Mouse (Mus musculus) hindbrain, embryonic 10.5 days (tissue): Measurements from ENCODE around the gene Fmo1. TPM values are rescaled to one million over a fixed set of nuclear protein-coding genes. Genes with fewer than 3 reads are reported as not detected.

Source experiments
- DNase-seq: peaks from one replicate; pipeline ENCODE4 v3.0.0-alpha.2; 2017; ENCODE audit warnings: low spot score
- H3K27ac ChIP-seq: fragments of 300-500 bp; sonication (generic); 2 replicates; pipeline ENCODE4 v1.5.1; 2016; ENCODE audit warnings: mild to moderate bottlenecking, moderate library complexity
- H3K27me3 ChIP-seq: fragments of 300-500 bp; sonication (generic); 2 replicates; pipeline ENCODE4 v1.6.1; 2016; ENCODE audit warnings: mild to moderate bottlenecking; ENCODE audit not compliant: poor library complexity, insufficient read depth, severe bottlenecking
- H3K36me3 ChIP-seq: fragments of 300-500 bp; sonication (generic); 2 replicates; pipeline ENCODE4 v1.6.1; 2016; ENCODE audit warnings: mild to moderate bottlenecking, moderate library complexity
- H3K4me1 ChIP-seq: fragments of 300-500 bp; sonication (generic); replicated peaks from 2 replicates; pipeline ENCODE4 v1.6.1; 2016; ENCODE audit warnings: mild to moderate bottlenecking
- H3K4me3 ChIP-seq: fragments of 300-500 bp; sonication (generic); 2 replicates; pipeline ENCODE4 v1.5.1; 2016; ENCODE audit warnings: mild to moderate bottlenecking, moderate library complexity
- H3K9me3 ChIP-seq: fragments of 300-500 bp; sonication (generic); 2 replicates; pipeline ENCODE4 v1.6.1; 2016; ENCODE audit warnings: mild to moderate bottlenecking, moderate library complexity
- WGBS: fragments of 180-500 bp; shearing (Covaris S2); methylation state at CpG from one replicate; pipeline ENCODE4 v1.1.7; 2016; 5-methylcytosine and 5-hydroxymethylcytosine counted together
- polyA plus RNA-seq: library from polyadenylated mRNA; unstranded; fragments of >200 nt; fragmentation: Nextera tagmentation; extraction: Ambion mirVana; gene quantifications from 2 replicates; pipeline ENCODE4 v1.2.1, GENCODE M21; 2016

Gene Fmo1
- 11.3 and 11.6 TPM in 2 replicates for polyA plus RNA-seq

DNA sequence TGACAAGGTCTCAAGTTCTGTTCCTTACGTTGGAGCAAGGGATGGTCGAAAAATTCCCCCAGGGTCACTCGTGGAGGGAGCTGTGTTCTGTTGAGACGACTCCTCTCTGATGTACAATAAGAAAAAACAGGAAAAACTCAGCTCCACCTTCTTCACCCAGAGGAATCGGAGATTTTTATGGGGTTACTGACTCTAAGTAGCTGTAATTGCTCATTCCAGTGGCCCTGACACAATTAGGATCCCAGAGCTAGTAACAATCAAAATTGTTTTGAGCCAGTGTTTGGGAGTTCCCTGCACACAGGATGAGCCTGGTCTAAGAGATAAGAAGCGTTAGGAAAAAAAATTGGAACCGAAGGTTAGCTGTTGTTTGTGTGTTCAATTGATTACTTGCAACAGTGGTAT is at the start of gene Fmo1:
Gene Fmo1 (minus strand): TSS at position 331 of the 402 bp plus-strand sequence.
- Histone ChIP-seq H3K4me1 (peaks cover 11% of the 10 kb centered on the region), H3K9me3 (no peaks in the 10 kb centered on the region), H3K27ac (no peak within 1 kb of the TSS), H3K36me3 (no peaks in the 10 kb centered on the region), H3K27me3 (no peaks in the 10 kb centered on the region), H3K4me3 (no peak within 1 kb of the TSS)
- no peak for DNase-seq
- WGBS = 74% methylated on average over 7 of the region's 7 CpGs

DNA sequence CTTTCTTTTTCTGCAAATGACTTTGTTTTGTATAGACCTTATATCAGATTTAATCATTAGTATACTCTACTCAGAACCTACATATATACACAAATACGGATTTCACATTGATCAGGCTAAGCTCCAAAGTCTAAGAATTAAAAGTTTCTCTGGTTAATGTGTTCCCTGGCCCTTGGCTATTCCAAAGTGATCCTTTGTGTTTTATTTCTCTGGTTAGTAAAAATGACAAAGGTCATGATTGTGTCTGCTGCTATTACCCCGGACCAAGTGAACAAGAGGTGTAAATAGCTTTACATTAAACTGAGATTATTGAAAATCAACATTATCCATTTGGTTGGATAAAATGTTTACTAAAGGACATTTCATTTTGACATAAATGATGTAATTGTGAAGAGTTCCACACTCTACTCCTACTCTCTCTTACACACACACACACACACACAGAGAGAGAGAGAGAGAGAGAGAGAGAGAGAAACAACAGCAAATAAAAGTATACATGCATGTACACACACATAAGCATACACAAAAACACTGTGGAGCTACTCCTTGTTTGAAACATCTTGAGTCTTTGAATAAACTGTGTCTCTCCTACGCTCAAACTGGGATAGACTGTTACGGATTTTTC is 48.6 kb upstream of the Fmo1 start:
- 93% methylated on average over 4 of the region's 4 CpGs for WGBS
- H3K36me3 ChIP-seq = no peaks in the 10 kb centered on the region
- H3K4me3 ChIP-seq = no peak overlapping the region
- no peaks in the 10 kb centered on the region for H3K27me3 ChIP-seq
- no peaks in the 10 kb centered on the region for H3K4me1 ChIP-seq
- no peak for DNase-seq
- no peak overlapping the region for H3K27ac ChIP-seq
- no peaks in the 10 kb centered on the region for H3K9me3 ChIP-seq

DNA sequence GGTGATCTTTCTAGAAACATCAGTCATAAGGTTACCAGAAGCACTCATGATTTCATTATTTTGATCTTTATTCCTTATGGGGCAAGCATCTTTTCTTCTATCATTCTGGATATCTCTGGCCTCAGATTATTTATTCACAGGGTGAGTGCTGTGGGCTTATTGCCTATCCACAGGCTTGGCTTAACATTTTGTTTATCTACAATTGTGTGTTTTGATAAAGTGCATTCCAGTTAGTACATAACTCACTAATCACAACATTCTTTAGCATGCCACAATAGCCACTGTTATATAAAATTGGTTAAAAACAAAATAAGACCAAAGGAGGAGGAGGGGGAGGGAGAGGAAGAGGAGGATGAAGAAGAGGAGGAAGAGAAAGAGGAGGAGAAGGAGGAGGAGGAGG is 45.7 kb upstream of the Fmo1 start:
- H3K9me3 ChIP-seq = no peaks in the 10 kb centered on the region
- H3K27me3 ChIP-seq = no peaks in the 10 kb centered on the region
- H3K36me3 ChIP-seq = no peaks in the 10 kb centered on the region
- no peaks in the 10 kb centered on the region for H3K4me1 ChIP-seq
- no peak overlapping the region for H3K27ac ChIP-seq
- no peak for DNase-seq
- no peak overlapping the region for H3K4me3 ChIP-seq

DNA sequence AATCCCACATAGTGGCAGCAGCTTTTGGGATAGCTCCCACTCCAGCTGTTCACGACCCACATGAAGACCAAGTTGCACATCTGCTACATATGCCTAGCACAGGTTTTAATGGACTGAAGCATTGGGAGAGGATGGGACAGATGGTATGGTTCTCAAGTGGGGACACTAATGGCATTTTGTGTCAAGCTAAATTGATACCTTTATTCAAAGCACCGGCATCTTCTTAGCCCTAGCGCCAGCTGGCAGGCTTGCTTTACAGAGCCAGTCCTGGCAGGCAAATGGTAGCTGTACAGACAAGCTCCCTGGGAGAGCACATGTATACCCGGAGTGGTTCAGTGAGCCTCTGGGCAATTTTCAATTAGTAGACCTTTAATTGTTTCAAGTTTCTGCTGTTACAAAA is 35.5 kb upstream of the Fmo1 start:
- DNase-seq = no peak
- Histone ChIP-seq H3K27me3 (no peaks in the 10 kb centered on the region), H3K4me1 (no peaks in the 10 kb centered on the region), H3K36me3 (no peaks in the 10 kb centered on the region), H3K27ac (no peak overlapping the region), H3K9me3 (no peaks in the 10 kb centered on the region), H3K4me3 (no peak overlapping the region)
- WGBS = 81% methylated on average over 4 of the region's 4 CpGs

DNA sequence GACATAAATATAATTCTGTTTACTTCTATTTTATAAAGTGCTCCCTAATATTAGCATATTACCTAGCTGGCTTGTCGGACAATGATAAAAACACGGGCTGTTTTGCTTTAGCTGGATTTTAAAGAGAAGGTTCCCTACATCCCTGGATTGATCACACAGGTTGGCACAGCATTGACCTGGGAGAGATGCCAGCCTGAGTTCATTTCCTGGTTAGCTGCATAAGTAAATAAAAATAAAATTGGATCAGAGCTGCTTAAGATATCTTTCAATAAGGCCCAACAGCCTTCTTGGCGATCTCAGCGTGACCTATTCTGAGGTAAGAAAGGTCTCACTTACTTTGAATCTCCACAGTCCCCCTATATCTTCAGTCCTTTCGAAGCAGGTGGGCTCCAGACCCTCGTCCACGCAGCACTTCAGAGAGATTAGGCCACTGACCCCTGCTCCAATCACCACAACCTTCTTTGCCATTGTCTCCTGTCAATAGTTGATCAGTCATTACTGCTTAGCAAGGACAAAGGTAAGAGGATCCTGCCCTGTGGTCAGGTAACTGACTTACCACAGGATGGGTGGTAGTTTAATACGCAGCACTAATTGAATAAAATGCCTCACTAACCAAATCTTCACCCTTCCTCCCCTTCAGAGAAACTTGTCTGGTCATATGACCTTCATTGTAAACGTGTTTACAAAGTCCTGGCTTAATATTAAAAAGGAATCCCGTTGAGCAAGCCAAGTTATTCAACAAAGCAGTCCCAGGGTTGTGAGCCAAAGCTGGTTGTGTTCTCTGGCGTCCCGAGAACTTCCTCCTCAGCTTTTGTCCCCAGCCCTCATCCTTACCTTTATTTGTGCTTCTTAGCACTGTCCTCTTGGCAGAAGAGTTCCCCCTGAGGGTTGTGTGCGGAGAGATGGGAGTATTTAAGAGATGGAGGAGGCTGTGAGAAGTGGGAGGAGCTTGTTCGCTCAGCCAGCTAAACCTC is 31.7 kb upstream of the Fmo1 start, which contains the start of gene Fmo2:
Gene Fmo2 (minus strand): TSS at position 889 of the 974 bp plus-strand sequence.
- Histone ChIP-seq H3K9me3 (no peaks in the 10 kb centered on the region), H3K36me3 (no peaks in the 10 kb centered on the region), H3K27me3 (no peaks in the 10 kb centered on the region), H3K4me1 (no peaks in the 10 kb centered on the region), H3K4me3 (no peak within 1 kb of the TSS), H3K27ac (no peak within 1 kb of the TSS)
- no peak for DNase-seq
- WGBS = 80% methylated on average over 14 of the region's 14 CpGs

DNA sequence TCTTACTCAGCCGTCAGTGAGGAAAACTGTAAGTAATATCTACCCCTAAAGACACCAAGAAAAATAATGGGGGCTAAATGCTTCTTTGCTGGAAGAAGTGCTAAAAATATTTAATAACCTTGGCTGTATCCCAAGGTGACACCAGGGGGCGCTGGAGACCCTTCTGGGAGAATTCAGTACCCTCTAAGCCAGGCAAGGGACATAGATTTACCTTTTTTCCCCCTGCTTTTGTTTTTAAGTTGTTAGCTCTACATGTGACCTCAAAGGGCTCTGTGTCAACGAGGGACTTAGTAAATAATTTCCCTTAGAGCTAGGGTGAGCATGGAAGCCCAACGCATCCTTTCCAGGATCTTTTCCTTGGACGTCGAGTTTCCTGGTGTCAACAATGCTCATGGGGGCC is 29.5 kb upstream of the Fmo1 start:
- Histone ChIP-seq H3K36me3 (no peaks in the 10 kb centered on the region), H3K27me3 (no peaks in the 10 kb centered on the region), H3K9me3 (no peaks in the 10 kb centered on the region), H3K27ac (no peak overlapping the region), H3K4me1 (no peaks in the 10 kb centered on the region), H3K4me3 (no peak overlapping the region)
- WGBS = 46% methylated on average over 6 of the region's 6 CpGs
- peak; percentile 65 for DNase-seq

DNA sequence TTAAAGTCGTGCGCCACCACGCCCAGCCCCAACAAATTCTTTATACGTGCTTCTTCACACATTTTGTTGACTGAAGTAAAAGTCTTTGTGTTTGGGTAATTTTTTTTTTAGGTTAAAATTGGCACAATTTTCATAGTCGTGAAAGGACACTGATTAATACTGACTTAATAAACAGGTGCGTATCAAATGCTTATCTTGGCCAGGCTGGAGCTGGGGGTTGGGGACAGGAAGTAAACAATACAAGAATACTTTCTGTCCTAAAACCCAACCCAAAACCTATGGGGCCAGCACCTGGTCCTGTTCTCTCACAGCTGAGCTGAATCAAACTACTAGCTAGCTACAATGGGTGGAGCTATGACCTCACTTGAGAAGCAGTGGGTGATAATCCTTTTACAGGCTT is 26.6 kb upstream of the Fmo1 start:
- no peaks in the 10 kb centered on the region for H3K9me3 ChIP-seq
- H3K36me3 ChIP-seq = no peaks in the 10 kb centered on the region
- H3K4me3 ChIP-seq = no peak overlapping the region
- 95% methylated on average over 6 of the region's 6 CpGs for WGBS
- DNase-seq = no peak
- H3K4me1 ChIP-seq = no peaks in the 10 kb centered on the region
- no peaks in the 10 kb centered on the region for H3K27me3 ChIP-seq
- no peak overlapping the region for H3K27ac ChIP-seq

DNA sequence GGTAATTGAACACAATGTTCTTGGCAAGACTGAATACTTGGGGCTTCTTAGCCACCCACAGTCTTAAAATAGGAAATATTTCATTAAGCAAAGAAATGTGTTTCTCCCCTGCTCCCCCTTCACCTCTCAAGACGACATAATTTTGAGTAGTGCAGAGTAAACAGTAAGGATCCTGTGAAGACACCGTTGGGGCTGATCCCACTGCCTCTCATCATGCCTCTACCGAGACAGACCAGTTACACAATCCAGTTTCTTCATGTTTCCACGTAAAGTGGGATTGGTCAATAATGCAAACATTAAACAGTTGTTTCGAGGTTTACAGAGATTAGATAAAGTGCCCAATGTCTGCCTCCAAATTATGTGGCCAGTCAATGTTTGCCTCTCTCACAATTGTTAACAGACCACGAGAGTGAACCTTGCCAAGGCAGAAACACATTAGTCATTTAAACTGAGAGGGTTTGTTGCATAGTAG is 25.6 kb upstream of the Fmo1 start:
- Histone ChIP-seq H3K4me3 (no peak overlapping the region), H3K36me3 (no peaks in the 10 kb centered on the region), H3K9me3 (no peaks in the 10 kb centered on the region), H3K4me1 (no peaks in the 10 kb centered on the region), H3K27me3 (no peaks in the 10 kb centered on the region), H3K27ac (no peak overlapping the region)
- WGBS = 89% methylated on average over 6 of the region's 6 CpGs
- no peak for DNase-seq

DNA sequence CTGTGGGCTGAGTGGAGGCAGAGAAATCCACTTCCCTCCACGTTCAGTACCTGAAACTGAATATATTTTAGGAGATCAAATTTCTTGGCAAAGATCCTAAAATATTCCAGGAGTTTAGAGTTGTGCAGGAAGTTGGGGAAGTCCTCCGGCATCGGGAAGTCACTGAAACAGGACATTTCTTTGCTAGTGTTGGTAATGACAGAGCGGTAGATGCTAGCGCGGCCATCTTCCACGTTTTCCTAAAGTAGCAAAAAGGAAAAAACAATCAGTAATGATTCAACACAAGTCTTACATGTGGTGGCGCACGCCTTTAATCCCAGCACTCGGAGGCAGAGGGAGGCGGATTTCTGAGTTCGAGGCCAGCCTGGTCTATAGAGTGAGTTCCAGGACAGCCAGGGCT is 22.2 kb upstream of the Fmo1 start:
- DNase-seq = no peak
- Histone ChIP-seq H3K4me1 (no peaks in the 10 kb centered on the region), H3K36me3 (no peaks in the 10 kb centered on the region), H3K4me3 (no peak overlapping the region), H3K27ac (no peak overlapping the region), H3K9me3 (no peaks in the 10 kb centered on the region), H3K27me3 (no peaks in the 10 kb centered on the region)
- 90% methylated on average over 12 of the region's 12 CpGs for WGBS

DNA sequence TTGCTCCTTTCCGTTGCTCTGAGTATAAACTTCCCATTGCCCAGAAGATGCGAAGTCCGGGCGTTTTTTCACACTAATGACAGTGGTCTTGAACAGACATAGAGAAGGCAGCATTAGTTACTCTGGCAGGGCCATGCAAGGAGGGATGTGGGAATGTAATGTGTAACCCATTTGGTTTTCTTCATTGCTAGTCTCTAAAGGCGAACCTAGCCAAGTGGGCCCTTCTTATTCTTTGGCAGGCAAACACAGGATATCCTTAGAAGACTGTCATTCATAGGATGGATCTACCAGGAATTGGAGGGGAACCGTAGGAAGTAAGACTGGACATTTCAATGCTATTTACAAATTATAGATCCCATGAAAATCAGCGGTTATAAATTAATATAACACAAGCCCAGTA is 21.2 kb upstream of the Fmo1 start:
- H3K36me3 ChIP-seq = no peaks in the 10 kb centered on the region
- no peak overlapping the region for H3K27ac ChIP-seq
- no peaks in the 10 kb centered on the region for H3K4me1 ChIP-seq
- no peaks in the 10 kb centered on the region for H3K9me3 ChIP-seq
- 96% methylated on average over 7 of the region's 7 CpGs for WGBS
- H3K27me3 ChIP-seq = no peaks in the 10 kb centered on the region
- no peak for DNase-seq
- H3K4me3 ChIP-seq = no peak overlapping the region

DNA sequence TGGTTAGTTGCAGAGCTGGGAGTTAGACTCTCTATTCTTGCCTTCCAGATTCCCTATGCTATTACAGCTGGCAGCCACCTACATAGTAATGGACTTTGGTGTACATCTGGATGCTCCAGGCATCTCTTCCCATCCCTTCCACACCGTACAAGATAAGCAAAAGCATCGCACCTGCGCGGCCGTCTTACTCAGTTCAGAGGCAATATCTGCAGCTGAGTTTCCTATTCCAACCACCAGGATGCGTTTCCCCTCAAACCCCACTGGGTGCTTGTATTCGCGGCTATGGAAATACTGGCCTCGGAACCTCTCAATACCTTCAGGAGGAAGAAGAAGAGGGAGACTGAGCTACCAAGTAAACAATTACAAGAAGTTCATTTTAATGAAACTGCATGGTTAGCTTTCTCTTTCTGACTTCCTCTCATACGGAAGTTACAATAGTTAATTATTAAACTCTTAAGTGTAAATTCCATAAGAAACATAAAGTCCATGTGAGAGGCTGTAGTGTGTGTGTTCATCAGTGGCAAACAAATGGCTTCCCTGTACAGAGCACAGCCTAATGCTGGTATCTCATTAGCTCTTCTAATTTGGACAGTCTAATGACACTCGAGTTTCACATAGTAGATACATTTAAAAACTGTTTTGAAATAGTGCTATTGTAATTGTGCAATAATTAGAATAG is 19.9 kb upstream of the Fmo1 start:
- Histone ChIP-seq H3K9me3 (no peaks in the 10 kb centered on the region), H3K27ac (no peak overlapping the region), H3K36me3 (no peaks in the 10 kb centered on the region), H3K27me3 (no peaks in the 10 kb centered on the region), H3K4me3 (no peak overlapping the region), H3K4me1 (no peaks in the 10 kb centered on the region)
- 85% methylated on average over 11 of the region's 11 CpGs for WGBS
- DNase-seq = no peak

DNA sequence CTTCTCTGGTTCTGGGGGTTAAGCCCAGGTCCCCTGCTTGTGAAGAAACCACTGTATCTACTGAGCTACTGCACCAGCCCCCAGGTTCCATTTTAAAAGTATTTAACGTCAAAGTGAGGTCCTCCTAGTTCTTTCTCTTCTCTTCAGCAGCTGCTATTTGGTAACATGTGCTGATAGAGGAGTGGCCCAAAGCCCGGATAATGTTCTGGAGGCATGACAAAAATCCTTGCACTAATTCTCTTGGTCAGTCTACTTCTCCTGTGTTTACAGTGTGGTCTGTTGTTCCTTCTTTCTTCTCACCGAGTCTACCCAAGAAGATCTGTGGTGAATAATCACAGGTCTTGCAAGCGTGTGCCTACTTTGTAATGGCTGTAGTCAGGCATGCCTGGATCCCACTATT is 16.3 kb upstream of the Fmo1 start:
- Histone ChIP-seq H3K27ac (no peak overlapping the region), H3K4me3 (no peak overlapping the region), H3K4me1 (no peaks in the 10 kb centered on the region), H3K36me3 (no peaks in the 10 kb centered on the region), H3K9me3 (no peaks in the 10 kb centered on the region), H3K27me3 (no peaks in the 10 kb centered on the region)
- WGBS = 81% methylated on average over 4 of the region's 4 CpGs
- no peak for DNase-seq
